Mouse (Mus musculus): ENCODE data around the gene Arf1. TPM values are rescaled to one million over a fixed set of nuclear protein-coding genes. Genes with fewer than 3 reads are reported as not detected.

Gene Arf1
- total RNA-seq (2023): 100 to 1,000 TPM; 337 to 350 TPM

GRCm38 (mm10) chr11:59228122-59228953, at the start of gene Arf1:
Gene Arf1 (minus strand): TSS chr11:59228270.

DNA sequence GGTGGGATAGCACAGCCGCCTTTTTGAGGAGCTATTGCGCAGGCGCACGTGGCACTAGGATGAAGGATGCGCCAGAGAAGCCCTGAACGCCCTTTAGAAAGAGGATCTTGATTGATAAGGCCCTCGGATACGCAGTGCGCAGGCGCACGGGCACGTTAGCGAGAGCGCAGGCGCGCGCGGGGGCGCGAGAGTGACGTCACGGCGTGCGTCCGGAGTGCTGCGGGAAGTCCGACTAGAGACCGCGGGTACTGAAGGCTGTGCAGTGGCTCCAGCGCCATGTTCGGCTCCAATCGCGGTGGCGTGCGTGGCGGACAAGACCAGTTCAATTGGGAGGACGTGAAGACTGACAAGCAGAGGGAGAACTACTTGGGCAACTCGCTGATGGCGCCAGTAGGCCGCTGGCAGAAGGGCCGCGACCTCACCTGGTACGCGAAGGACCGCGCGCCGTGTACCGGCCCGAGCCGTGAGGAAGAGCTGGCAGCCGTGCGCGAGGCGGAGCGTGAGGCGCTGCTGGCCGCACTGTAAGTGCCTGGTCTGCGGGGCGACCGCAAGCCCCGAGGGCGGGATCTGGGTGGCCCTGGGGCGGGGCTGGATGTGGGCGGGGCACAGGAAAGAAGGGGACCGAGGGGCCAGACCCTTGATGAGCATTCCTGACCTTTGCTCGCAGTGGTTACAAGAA, 19.8 kb downstream of the Arf1 start, which contains the start of gene 2310033P09Rik:
TSS of gene 2310033P09Rik (plus strand) at position 169 of the 679 bp plus-strand sequence.

GRCm38 (mm10) chr11:59202081-59202995, 25.7 kb downstream of the Arf1 start, which contains the start of gene Mrpl55:
Gene Mrpl55 (plus strand): TSS chr11:59202486.

GRCm38 (mm10) chr11:59192059-59192386, 36.0 kb downstream of the Arf1 start, which contains the start of gene Guk1:
Gene Guk1 (minus strand): TSS chr11:59192212.

GRCm38 (mm10) chr11:59182864-59183331, 45.2 kb downstream of the Arf1 start, which contains the start of gene Gjc2:
Gene Gjc2 (minus strand): TSS chr11:59183213.

DNA sequence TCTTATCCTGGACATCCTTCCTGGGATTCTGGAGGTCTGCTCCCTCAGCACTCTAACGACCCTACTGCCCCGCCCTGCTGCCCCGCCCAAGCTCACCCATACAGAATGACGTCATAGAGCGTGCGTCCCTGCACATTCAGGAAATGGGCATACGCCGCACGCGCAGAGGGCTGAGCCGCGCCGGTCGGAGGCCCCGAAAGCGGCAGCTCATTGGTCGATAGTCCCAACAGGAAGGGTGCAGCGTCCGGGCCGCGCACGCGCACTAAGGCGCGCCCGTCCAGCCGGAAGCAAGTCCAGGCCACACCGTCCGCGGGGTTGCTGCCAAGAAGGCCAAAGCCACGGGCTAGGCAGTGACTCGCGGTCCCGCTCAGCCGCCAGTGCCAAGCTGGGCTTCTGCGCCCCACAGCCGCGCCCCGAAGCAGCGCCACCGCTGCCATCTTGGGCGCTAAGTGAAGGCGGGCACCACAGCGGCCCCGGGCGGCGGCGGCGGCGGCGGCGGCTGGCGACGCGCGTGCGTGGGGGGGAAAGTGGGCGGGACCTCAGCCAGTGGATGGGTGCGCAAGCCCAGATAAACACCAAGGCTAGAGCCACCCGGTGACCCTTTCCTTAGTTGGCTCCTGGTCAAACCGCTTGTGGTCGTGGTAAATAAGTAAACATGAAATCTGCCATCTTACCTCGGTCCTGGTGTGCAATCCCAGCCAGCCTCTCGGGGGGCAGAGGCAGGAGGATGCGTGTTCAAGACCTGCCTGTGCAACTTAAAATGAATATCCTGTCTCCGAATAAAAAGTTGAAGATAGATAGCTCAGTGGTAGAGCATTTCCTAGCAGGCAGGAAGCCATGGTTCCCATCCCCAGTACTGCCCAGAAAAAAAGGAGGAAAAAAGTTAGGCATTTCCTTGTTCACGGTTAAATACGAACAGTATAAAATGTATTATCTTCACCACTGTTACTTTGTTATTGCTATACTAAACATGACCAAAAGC, 64.5 kb downstream of the Arf1 start, which contains the start of gene Iba57:
TSS of gene Iba57 (minus strand) at position 485 of the 982 bp plus-strand sequence.

Other genes starting within 250 kb of the Arf1 start
- gene Obscn, start 91.9 kb downstream of the Arf1 start, total RNA-seq (2023): under 1 TPM in 1 of 2 experiments, not detected in 1; 0.16 TPM
- 10 to 100 TPM in 1 of 2 experiments, 1 to 10 TPM in 1; 9.9 to 10.6 TPM for gene Iba57, start 64.5 kb downstream of the Arf1 start, total RNA-seq (2023)
- not detected for gene Gjc2, start 45.1 kb downstream of the Arf1 start, total RNA-seq (2023)
- gene Guk1, start 36.1 kb downstream of the Arf1 start, total RNA-seq (2023): 10 to 100 TPM; 18.5 to 23.3 TPM
- 10 to 100 TPM; 11.1 to 16.3 TPM for gene Mrpl55, start 25.8 kb downstream of the Arf1 start, total RNA-seq (2023)
- 10 to 100 TPM; 16.8 to 19.8 TPM for gene 2310033P09Rik, start 19.9 kb downstream of the Arf1 start, total RNA-seq (2023)
- gene Wnt3a, start 62.5 kb upstream of the Arf1 start, total RNA-seq (2023): not detected
- not detected for gene Wnt9a, start 78.7 kb upstream of the Arf1 start, total RNA-seq (2023)
- not detected for gene Prss38, start 147.4 kb upstream of the Arf1 start, total RNA-seq (2023)
- gene Jmjd4, start 221.8 kb upstream of the Arf1 start, total RNA-seq (2023): 1 to 10 TPM; 3.0 to 3.1 TPM
- 1 to 10 TPM; 5.7 to 5.9 TPM for gene Snap47, start 222.9 kb upstream of the Arf1 start, total RNA-seq (2023)
- gene Zfp867, start 244.2 kb upstream of the Arf1 start, total RNA-seq (2023): 1 to 10 TPM; 1.0 to 1.2 TPM